Mouse (Mus musculus) hindbrain, embryonic 11.5 days (tissue): ENCODE data around the gene Nufip2. TPM values are rescaled to one million over a fixed set of nuclear protein-coding genes. Genes with fewer than 3 reads are reported as not detected.
A peak's percentile ranks its signal among the peaks of the same experiment; 100 is the strongest.

ENCODE experiments used
- ATAC-seq: fragments of 200-750 bp; cut with Nextera tagmentation; 2 replicates; pipeline ENCODE4 v1.8.0; 2017; ENCODE audit warnings: mild to moderate bottlenecking, moderate TSS enrichment, moderate library complexity; ENCODE audit not compliant: low FRiP score
- DNase-seq: peaks from one replicate; pipeline ENCODE4 v3.0.0-alpha.2; 2015; ENCODE audit warnings: low spot score
- H3K27ac ChIP-seq: fragments of 300-500 bp; sonication (generic); 2 replicates; pipeline ENCODE4 v1.5.1; 2014; ENCODE audit warnings: mild to moderate bottlenecking, low read depth, low read length
- H3K27me3 ChIP-seq: fragments of 300-500 bp; sonication (generic); 2 replicates; pipeline ENCODE4 v1.6.1; 2014; ENCODE audit warnings: mild to moderate bottlenecking, low read length, moderate library complexity, mixed read lengths; ENCODE audit not compliant: control insufficient read depth, insufficient read depth
- H3K36me3 ChIP-seq: fragments of 300-500 bp; sonication (generic); 2 replicates; pipeline ENCODE4 v1.6.1; 2014; ENCODE audit warnings: mild to moderate bottlenecking, low read length, moderate library complexity, mixed read lengths; ENCODE audit not compliant: control insufficient read depth, insufficient read depth
- H3K4me1 ChIP-seq: fragments of 300-500 bp; sonication (generic); replicated peaks from 2 replicates; pipeline ENCODE4 v1.6.1; 2014; ENCODE audit warnings: low read length, mixed read lengths; ENCODE audit not compliant: control insufficient read depth, insufficient read depth
- H3K4me2 ChIP-seq: fragments of 300-500 bp; sonication (generic); replicated peaks from 2 replicates; pipeline ENCODE4 v1.6.1; 2014; ENCODE audit warnings: mild to moderate bottlenecking, low read depth, low read length
- H3K4me3 ChIP-seq: fragments of 300-500 bp; sonication (generic); 2 replicates; pipeline ENCODE4 v1.5.1; 2014; ENCODE audit warnings: low read depth, low read length
- H3K9ac ChIP-seq: fragments of 300-500 bp; sonication (generic); 2 replicates; pipeline ENCODE4 v1.6.1; 2014; ENCODE audit warnings: low read depth, low read length
- H3K9me3 ChIP-seq: fragments of 300-500 bp; sonication (generic); 2 replicates; pipeline ENCODE4 v1.6.1; 2016; ENCODE audit warnings: low read length; ENCODE audit not compliant: control insufficient read depth
- WGBS: fragments of 180-500 bp; shearing (Covaris S2); extraction: QIAGEN DNeasy Blood & Tissue Kit; methylation state at CpG from one replicate; pipeline ENCODE4 v1.1.7; 2014; 5-methylcytosine and 5-hydroxymethylcytosine counted together
- polyA plus RNA-seq: library from polyadenylated mRNA; unstranded; fragments of >200 nt; fragmentation: Nextera tagmentation; extraction: Ambion mirVana; gene quantifications from 2 replicates; pipeline ENCODE4 v1.2.1, GENCODE M21; 2014

The Nufip2 gene
- polyA plus RNA-seq, 1 experiment from 2014 or later = 15.3 TPM

- Histone ChIP-seq H3K27ac (peak overlapping the region; percentile 97), H3K4me1 (no peaks in the 10 kb centered on the region), H3K9me3 (no peaks in the 10 kb centered on the region), H3K4me3 (peak overlapping the region; percentile 99), H3K36me3 (peaks cover 7% of the 10 kb centered on the region), H3K27me3 (no peaks in the 10 kb centered on the region), H3K4me2 (peak overlapping the region; percentile 41), H3K9ac (peak overlapping the region; percentile 98)
- WGBS = under 1% methylated on average over 24 of the region's 40 CpGs
- ATAC-seq = no peak
- DNase-seq = peak; percentile 68
Measured at GRCm38 (mm10) chr11:77687541-77688131, 1.7 kb downstream of the Nufip2 start.

DNA sequence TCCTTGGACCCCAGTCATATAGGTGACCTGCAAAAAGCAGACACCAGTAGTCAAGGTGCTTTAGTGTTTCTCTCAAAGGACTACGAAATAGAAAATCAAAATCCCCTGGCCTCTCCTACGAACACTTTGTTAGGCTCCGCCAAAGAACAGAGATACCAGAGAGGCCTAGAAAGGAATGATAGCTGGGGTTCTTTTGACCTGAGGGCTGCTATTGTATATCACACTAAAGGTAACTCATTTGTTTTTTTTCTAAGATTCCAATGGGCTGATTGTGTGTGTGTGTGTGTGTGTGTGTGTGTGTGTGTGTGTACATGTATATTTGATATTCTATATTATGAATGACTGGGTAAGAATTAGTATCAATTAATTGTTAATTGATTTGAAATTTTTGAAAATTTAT, 7.1 kb downstream of the Nufip2 start:
- Histone ChIP-seq H3K4me1 (no peaks in the 10 kb centered on the region), H3K9me3 (no peaks in the 10 kb centered on the region), H3K4me2 (no peak overlapping the region), H3K36me3 (peaks cover 24% of the 10 kb centered on the region), H3K9ac (no peak overlapping the region), H3K27me3 (no peaks in the 10 kb centered on the region), H3K4me3 (no peak overlapping the region), H3K27ac (no peak overlapping the region)
- no peak for ATAC-seq
- DNase-seq = no peak
- WGBS = over 99% methylated on average over 3 of the region's 3 CpGs

GRCm38 (mm10) chr11:77697232-77697631, 11.3 kb downstream of the Nufip2 start:
- DNase-seq = no peak
- no peaks in the 10 kb centered on the region for H3K4me1 ChIP-seq
- no peak overlapping the region for H3K4me2 ChIP-seq
- no peak overlapping the region for H3K4me3 ChIP-seq
- no peak overlapping the region for H3K9ac ChIP-seq
- peaks cover 20% of the 10 kb centered on the region for H3K36me3 ChIP-seq
- no peak overlapping the region for H3K27ac ChIP-seq
- H3K9me3 ChIP-seq = no peaks in the 10 kb centered on the region
- no peaks in the 10 kb centered on the region for H3K27me3 ChIP-seq
- no peak for ATAC-seq
- 89% methylated on average over 2 of the region's 2 CpGs for WGBS

GRCm38 (mm10) chr11:77705920-77706319, 20.0 kb downstream of the Nufip2 start:
- Histone ChIP-seq H3K36me3 (no peaks in the 10 kb centered on the region), H3K4me1 (no peaks in the 10 kb centered on the region), H3K9ac (no peak overlapping the region), H3K27me3 (no peaks in the 10 kb centered on the region), H3K4me3 (no peak overlapping the region), H3K9me3 (no peaks in the 10 kb centered on the region), H3K27ac (no peak overlapping the region), H3K4me2 (no peak overlapping the region)
- ATAC-seq = no peak
- WGBS = 98% methylated on average over 3 of the region's 3 CpGs
- no peak for DNase-seq

DNA sequence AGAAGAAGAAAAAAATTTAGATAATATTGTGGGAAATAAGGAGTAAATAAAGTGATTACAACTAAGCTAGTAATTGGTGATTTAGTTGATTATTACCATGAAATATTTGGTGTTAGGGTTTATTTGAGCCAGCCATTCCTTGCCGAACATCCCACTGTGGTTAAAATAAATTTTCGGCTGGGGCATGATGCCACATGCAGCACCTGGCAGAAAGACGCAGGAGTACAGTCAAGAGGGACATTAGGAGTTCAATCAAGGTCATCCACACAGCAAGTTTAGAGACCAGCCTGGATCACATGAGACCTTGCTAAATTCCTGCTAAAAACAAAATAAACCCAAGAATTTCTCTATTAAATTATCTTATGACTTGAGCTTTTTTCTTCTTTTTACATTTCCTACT, 23.1 kb downstream of the Nufip2 start:
- Histone ChIP-seq H3K4me1 (no peaks in the 10 kb centered on the region), H3K27ac (no peak overlapping the region), H3K4me2 (no peak overlapping the region), H3K27me3 (no peaks in the 10 kb centered on the region), H3K4me3 (no peak overlapping the region), H3K9me3 (no peaks in the 10 kb centered on the region), H3K9ac (no peak overlapping the region), H3K36me3 (no peaks in the 10 kb centered on the region)
- DNase-seq = no peak
- 83% methylated on average over 3 of the region's 3 CpGs for WGBS
- no peak for ATAC-seq

DNA sequence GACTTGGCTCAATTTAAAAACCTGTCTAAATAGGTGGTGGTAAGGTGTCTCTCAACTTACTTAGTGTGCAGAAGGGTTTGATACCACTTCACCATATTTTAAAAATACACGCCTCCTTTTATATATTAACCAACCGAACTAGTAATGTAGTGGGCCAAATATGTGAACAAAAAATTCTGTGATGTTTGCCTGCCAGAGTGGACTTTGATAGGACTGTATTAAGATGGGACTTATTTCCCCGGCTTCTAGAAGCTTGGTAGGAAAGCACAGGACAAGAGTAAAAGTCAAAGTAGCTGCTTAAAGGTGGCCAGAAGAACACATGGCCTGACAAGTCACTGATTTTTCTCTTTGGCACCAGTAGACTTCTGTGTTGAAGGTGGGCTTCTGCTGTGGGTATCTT, 27.8 kb downstream of the Nufip2 start:
- H3K9me3 ChIP-seq = no peaks in the 10 kb centered on the region
- no peak overlapping the region for H3K4me2 ChIP-seq
- 97% methylated on average over 3 of the region's 3 CpGs for WGBS
- no peak for ATAC-seq
- H3K27ac ChIP-seq = no peak overlapping the region
- H3K4me3 ChIP-seq = no peak overlapping the region
- H3K4me1 ChIP-seq = no peaks in the 10 kb centered on the region
- no peak for DNase-seq
- H3K9ac ChIP-seq = no peak overlapping the region
- no peaks in the 10 kb centered on the region for H3K36me3 ChIP-seq
- no peaks in the 10 kb centered on the region for H3K27me3 ChIP-seq

- H3K4me3 ChIP-seq = no peak overlapping the region
- no peaks in the 10 kb centered on the region for H3K4me1 ChIP-seq
- H3K9me3 ChIP-seq = no peaks in the 10 kb centered on the region
- no peak overlapping the region for H3K27ac ChIP-seq
- H3K27me3 ChIP-seq = no peaks in the 10 kb centered on the region
- ATAC-seq (no peak), DNase-seq (no peak)
- H3K4me2 ChIP-seq = no peak overlapping the region
- H3K9ac ChIP-seq = no peak overlapping the region
- WGBS = 95% methylated on average over 2 of the region's 2 CpGs
- H3K36me3 ChIP-seq = no peaks in the 10 kb centered on the region
Measured at GRCm38 (mm10) chr11:77719055-77719454, 33.1 kb downstream of the Nufip2 start.

GRCm38 (mm10) chr11:77721389-77721788, 35.4 kb downstream of the Nufip2 start:
- Histone ChIP-seq H3K4me1 (no peaks in the 10 kb centered on the region), H3K4me2 (no peak overlapping the region), H3K4me3 (no peak overlapping the region), H3K27ac (no peak overlapping the region), H3K9ac (no peak overlapping the region), H3K27me3 (no peaks in the 10 kb centered on the region), H3K36me3 (no peaks in the 10 kb centered on the region), H3K9me3 (no peaks in the 10 kb centered on the region)
- WGBS = 85% methylated on average over 4 of the region's 4 CpGs
- DNase-seq = no peak
- ATAC-seq = no peak

DNA sequence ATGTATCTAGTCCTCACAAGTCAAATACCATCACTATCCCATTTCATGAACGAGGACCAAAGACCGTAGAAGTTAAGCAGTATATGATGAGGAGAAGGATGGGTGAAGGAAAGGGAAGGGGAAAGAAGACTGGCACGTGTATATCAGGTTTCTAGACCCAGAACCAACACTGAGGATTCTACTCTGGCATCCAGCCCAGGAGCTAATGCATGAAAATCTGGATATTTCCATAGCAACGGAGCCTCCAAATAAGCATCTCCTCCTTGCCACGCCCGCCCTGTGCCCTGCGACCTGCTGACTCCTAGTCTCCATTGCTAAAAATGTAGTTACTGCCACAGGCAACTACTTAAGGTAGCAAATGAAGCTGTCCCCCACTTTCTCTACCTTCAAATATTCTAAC, 38.8 kb downstream of the Nufip2 start:
- H3K27ac ChIP-seq = no peak overlapping the region
- no peak for ATAC-seq
- H3K27me3 ChIP-seq = no peaks in the 10 kb centered on the region
- H3K4me2 ChIP-seq = no peak overlapping the region
- 82% methylated on average over 7 of the region's 7 CpGs for WGBS
- H3K36me3 ChIP-seq = no peaks in the 10 kb centered on the region
- H3K4me3 ChIP-seq = no peak overlapping the region
- no peak for DNase-seq
- no peak overlapping the region for H3K9ac ChIP-seq
- no peaks in the 10 kb centered on the region for H3K9me3 ChIP-seq
- no peaks in the 10 kb centered on the region for H3K4me1 ChIP-seq
